Mouse (Mus musculus) cerebellum, adult 9-11 months (tissue): ENCODE data around the gene Apol11a.
"Not testable (repeated sequence)": the region's sequence is repeated elsewhere in the genome, so short reads cannot be mapped to it uniquely, and the experiment has no call there.

Experiments used
- DNase-seq: peaks from one replicate; pipeline ENCODE4 v3.0.0; 2022

Apol11a gene

GRCm38 (mm10) chr15:77507966-77508365 is at the start of gene Apol11a:
Gene Apol11a (plus strand): TSS chr15:77508271.
- DNase-seq, result not testable (repeated sequence)

GRCm38 (mm10) chr15:77474699-77475390 is 33.2 kb upstream of the Apol11a start:
- not testable (repeated sequence) for DNase-seq

- DNase-seq, result not testable (repeated sequence)
These were observed 31.4 kb upstream of the Apol11a start, which contains the start of gene Apol10a for GRCm38 (mm10) chr15:77476693-77477092. Gene Apol10a (plus strand): TSS chr15:77477047.

- no peak for DNase-seq
These were observed 25.8 kb upstream of the Apol11a start for GRCm38 (mm10) chr15:77482140-77482794.

GRCm38 (mm10) chr15:77493181-77493580 is 14.9 kb upstream of the Apol11a start:
- not testable (repeated sequence) for DNase-seq

DNA sequence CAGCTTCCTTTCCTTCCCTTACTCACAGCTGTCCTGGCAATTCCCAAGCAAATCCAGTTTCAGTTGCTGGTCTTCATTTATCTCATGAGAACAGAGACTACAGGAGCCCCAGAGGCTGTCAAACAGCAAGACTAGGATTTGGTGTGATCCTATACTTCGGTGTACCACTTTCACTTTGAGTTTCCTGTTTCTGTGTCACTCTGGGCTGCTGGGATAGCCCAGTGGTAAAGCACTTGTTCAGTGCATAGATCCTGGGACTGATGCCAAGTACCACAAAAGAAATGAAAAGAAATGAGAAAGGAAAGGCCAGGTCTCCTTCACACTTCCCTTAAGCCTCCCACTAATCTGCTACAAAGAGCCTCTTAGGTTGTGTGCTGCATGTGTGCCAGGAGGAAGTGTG is 13.4 kb upstream of the Apol11a start:
- DNase-seq, result not testable (repeated sequence)

DNA sequence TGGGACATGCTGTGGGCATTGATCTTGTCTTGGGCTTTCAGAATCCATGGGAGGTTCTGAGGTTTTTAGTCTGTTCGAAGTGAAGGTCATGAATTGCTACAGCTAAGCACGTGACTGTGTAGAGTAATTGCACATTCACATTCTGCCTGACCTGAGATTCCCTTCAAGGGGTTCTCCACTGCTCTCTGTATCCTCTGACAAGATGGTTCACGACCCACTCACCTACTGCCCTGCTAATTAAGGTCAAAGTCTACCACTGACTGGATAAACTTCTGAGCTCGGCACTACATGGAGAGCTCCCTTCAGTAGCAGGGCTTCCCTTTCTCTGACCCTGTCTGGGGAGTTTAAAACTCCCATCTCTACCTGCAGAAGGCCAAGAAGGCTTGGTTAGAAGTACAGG is 12.5 kb downstream of the Apol11a start:
- DNase-seq, result not testable (repeated sequence)

GRCm38 (mm10) chr15:77523186-77523843 is 15.2 kb downstream of the Apol11a start:
- DNase-seq, result peak; percentile 9

- DNase-seq, result no peak
These were observed 25.1 kb downstream of the Apol11a start, which contains the start of gene Apol7c for GRCm38 (mm10) chr15:77533216-77533615. Gene Apol7c (minus strand): TSS chr15:77533316.

- not testable (repeated sequence) for DNase-seq
These were observed 31.1 kb downstream of the Apol11a start for GRCm38 (mm10) chr15:77539221-77539620.

DNA sequence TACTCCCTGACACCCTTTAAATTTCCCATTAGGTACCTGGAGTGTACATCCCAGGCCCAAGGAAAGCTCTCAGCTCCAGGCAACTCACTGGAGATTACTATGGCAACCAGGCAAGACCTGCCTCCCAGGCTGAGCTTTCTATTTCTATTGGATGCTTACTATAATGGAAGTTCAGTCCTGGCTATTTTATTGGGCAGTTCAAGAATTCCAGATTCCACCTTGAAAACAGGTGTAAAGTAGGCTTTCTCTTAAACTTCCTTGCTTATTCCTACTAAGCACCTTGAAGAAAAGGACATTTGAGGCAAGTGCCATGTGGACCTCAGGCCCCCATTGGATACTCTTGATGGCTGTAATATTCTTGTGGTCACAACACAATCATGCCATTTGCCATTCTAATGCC is 53.7 kb downstream of the Apol11a start, which contains the start of gene 1700025B11Rik:
TSS of gene 1700025B11Rik (minus strand) at position 101 of the 400 bp plus-strand sequence.
- no peak for DNase-seq

DNA sequence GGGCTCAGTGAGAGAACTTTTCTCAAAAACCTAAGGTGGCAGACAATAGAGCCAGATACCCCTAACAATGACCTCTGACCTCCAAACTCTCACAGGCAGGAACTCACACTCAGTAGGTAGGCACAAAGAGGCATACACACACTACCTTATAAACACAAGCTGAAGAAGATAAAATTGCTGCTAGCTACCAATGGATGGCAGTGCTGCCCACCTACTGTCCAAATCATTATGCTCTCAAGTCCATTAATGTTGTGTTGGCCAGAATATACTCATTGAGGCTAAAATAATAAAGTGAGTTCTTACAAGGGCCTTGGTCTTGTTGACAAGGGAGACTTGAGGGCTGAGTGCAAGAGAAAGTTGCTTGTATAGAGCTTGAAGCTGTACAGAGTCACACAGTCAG is 55.1 kb downstream of the Apol11a start:
- no peak for DNase-seq
